Mouse (Mus musculus) heart, embryonic 14.5 days (tissue): ENCODE data around the gene Gabrr2. TPM values are rescaled to one million over a fixed set of nuclear protein-coding genes. Genes with fewer than 3 reads are reported as not detected.
"Not testable (repeated sequence)": the region's sequence is repeated elsewhere in the genome, so short reads cannot be mapped to it uniquely, and the experiment has no call there.

Experiments
- ATAC-seq: fragments of 200-750 bp; cut with Nextera tagmentation; 2 replicates; pipeline ENCODE4 v1.8.0; 2017; ENCODE audit warnings: low read depth, moderate TSS enrichment; ENCODE audit not compliant: insufficient number of reproducible peaks, insufficient read depth, low FRiP score
- H3K27ac ChIP-seq, 2 experiments: fragments of 200-500 bp in 1 of 2; fragments of 300-500 bp in 1 of 2; sonication (generic) in 1 of 2; replicated peaks in 1 of 2; 2 replicates each; pipeline ENCODE4 v1.5.1; 2012 to 2014; ENCODE audit warnings: low read depth in 2 of 2, low read length in 2 of 2, control low read depth in 1 of 2, mild to moderate bottlenecking in 1 of 2, mixed read lengths in 1 of 2; ENCODE audit not compliant: control insufficient read depth in 1 of 2, insufficient read depth in 1 of 2
- H3K27me3 ChIP-seq: fragments of 300-500 bp; sonication (generic); 2 replicates; pipeline ENCODE4 v1.6.1; 2014; ENCODE audit warnings: mild to moderate bottlenecking, low read length, control low read depth; ENCODE audit not compliant: control insufficient read depth, insufficient read depth
- H3K36me3 ChIP-seq: fragments of 300-500 bp; sonication (generic); 2 replicates; pipeline ENCODE4 v1.6.1; 2014; ENCODE audit warnings: mild to moderate bottlenecking, control low read depth, low read length, mixed read lengths; ENCODE audit not compliant: control insufficient read depth, insufficient read depth
- H3K4me1 ChIP-seq, 2 experiments: fragments of 200-500 bp in 1 of 2; fragments of 300-500 bp in 1 of 2; sonication (generic) in 1 of 2; 2 replicates each; pipeline ENCODE4 v1.6.1; 2012 to 2014; ENCODE audit warnings: low read length in 2 of 2, control low read depth in 1 of 2, mixed read lengths in 1 of 2; ENCODE audit not compliant: control insufficient read depth in 2 of 2, insufficient read depth in 2 of 2
- H3K4me2 ChIP-seq: fragments of 300-500 bp; sonication (generic); 2 replicates; pipeline ENCODE4 v1.6.1; 2014; ENCODE audit warnings: mild to moderate bottlenecking, low read length
- H3K4me3 ChIP-seq, 2 experiments: fragments of 200-500 bp in 1 of 2; fragments of 300-500 bp in 1 of 2; sonication (generic) in 1 of 2; 2 replicates each; pipeline ENCODE4 v1.5.1; 2012 to 2014; ENCODE audit warnings: low read length in 2 of 2, mild to moderate bottlenecking in 2 of 2, control low read depth in 1 of 2, low read depth in 1 of 2, moderate library complexity in 1 of 2; ENCODE audit not compliant: control insufficient read depth in 1 of 2, insufficient read depth in 1 of 2
- H3K9ac ChIP-seq: fragments of 300-500 bp; sonication (generic); 2 replicates; pipeline ENCODE4 v1.6.1; 2014; ENCODE audit warnings: mild to moderate bottlenecking, low read length
- H3K9me3 ChIP-seq: fragments of 300-500 bp; sonication (generic); 2 replicates; pipeline ENCODE4 v1.6.1; 2016; ENCODE audit warnings: low read length, control low read depth; ENCODE audit not compliant: control insufficient read depth
- WGBS: fragments of 180-500 bp; shearing (Covaris S2); extraction: QIAGEN DNeasy Blood & Tissue Kit; methylation state at CpG from one replicate; pipeline ENCODE4 v1.1.7; 2014; 5-methylcytosine and 5-hydroxymethylcytosine counted together
- polyA plus RNA-seq: library from polyadenylated mRNA; unstranded; fragments of >200 nt; fragmentation: Nextera tagmentation; extraction: Ambion mirVana; gene quantifications from 2 replicates; pipeline ENCODE4 v1.2.1, GENCODE M21; 2014

Gene Gabrr2
- polyA plus RNA-seq, 1 experiment from 2014 or later = 0.11 TPM

- no peaks in the 10 kb centered on the region for H3K36me3 ChIP-seq
- H3K27me3 ChIP-seq = no peaks in the 10 kb centered on the region
- WGBS = 87% methylated on average over 3 of the region's 3 CpGs
- H3K27ac ChIP-seq = no peak overlapping the region
- no peak overlapping the region for H3K4me3 ChIP-seq
- H3K9ac ChIP-seq = no peak overlapping the region
- no peak for ATAC-seq
- no peak overlapping the region for H3K4me2 ChIP-seq
- no peaks in the 10 kb centered on the region for H3K4me1 ChIP-seq
- H3K9me3 ChIP-seq = no peaks in the 10 kb centered on the region
These were observed 15.7 kb downstream of the Gabrr2 start for GRCm38 (mm10) chr4:33078492-33078891.

DNA sequence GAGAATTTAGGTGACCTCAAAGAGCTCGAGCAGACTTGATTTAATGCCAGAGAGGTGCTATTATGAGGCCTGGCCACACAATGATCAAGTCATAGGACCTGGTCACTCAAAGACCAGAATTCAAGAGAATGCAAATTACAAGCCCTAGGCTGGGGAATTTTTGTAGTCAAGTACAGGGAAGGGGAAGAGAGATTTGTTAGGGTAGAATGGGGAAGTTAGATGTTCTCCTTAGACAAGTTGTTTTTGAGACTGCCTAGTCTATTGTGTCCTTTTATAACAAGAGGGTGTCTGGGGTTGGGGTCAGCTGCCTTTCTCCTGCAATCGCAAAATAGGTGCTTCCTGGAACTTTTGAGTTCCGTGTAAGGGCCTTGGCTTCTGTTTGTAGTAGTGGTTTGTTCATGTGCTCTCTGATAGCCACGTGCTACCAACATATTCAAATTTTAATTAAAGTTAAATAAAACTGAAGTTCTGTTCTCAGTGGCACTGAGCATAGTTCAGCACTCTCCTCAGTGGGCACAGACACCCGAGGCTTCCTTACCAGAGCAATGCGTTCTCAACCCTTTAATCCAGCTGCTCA, 36.4 kb downstream of the Gabrr2 start:
- no peak for ATAC-seq

GRCm38 (mm10) chr4:33109720-33110458, 47.1 kb downstream of the Gabrr2 start:
- Histone ChIP-seq H3K4me2 (no peak overlapping the region), H3K36me3 (no peaks in the 10 kb centered on the region), H3K4me1 (peaks cover 0 to 3% of the 10 kb centered on the region in 2 experiments; a peak in 1 of 4 replicates), H3K9ac (no peak overlapping the region), H3K9me3 (0 out of 2 replicates have a peak, but pooled peaks cover under 1% of the 10 kb centered on the region), H3K27me3 (no peaks in the 10 kb centered on the region), H3K27ac (no peak overlapping the region), H3K4me3 (no peak overlapping the region)
- WGBS = 40% methylated on average over 14 of the region's 14 CpGs
- no peak for ATAC-seq

More for the DNA sequence above, 36.4 kb downstream of the Gabrr2 start:
- Histone ChIP-seq H3K9ac (no peak overlapping the region), H3K4me2 (no peak overlapping the region), H3K27ac (no peak overlapping the region), H3K27me3 (no peaks in the 10 kb centered on the region), H3K4me1 (no peaks in the 10 kb centered on the region), H3K36me3 (no peaks in the 10 kb centered on the region), H3K4me3 (no peak overlapping the region), H3K9me3 (no peaks in the 10 kb centered on the region)
- WGBS = 78% methylated on average over 6 of the region's 6 CpGs

GRCm38 (mm10) chr4:33110845-33111244, 48.0 kb downstream of the Gabrr2 start:
- H3K36me3 ChIP-seq = no peaks in the 10 kb centered on the region
- H3K4me2 ChIP-seq = no peak overlapping the region
- H3K9me3 ChIP-seq = peaks cover 7% of the 10 kb centered on the region; the same call in 1 of the 2 replicates
- no peak overlapping the region for H3K27ac ChIP-seq
- 84% methylated on average over 7 of the region's 7 CpGs for WGBS
- H3K9ac ChIP-seq = no peak overlapping the region
- H3K4me3 ChIP-seq = no peak overlapping the region
- ATAC-seq = no peak
- no peaks in the 10 kb centered on the region for H3K27me3 ChIP-seq
- peaks cover 0 to 3% of the 10 kb centered on the region in 2 experiments; a peak in 1 of 4 replicates for H3K4me1 ChIP-seq

DNA sequence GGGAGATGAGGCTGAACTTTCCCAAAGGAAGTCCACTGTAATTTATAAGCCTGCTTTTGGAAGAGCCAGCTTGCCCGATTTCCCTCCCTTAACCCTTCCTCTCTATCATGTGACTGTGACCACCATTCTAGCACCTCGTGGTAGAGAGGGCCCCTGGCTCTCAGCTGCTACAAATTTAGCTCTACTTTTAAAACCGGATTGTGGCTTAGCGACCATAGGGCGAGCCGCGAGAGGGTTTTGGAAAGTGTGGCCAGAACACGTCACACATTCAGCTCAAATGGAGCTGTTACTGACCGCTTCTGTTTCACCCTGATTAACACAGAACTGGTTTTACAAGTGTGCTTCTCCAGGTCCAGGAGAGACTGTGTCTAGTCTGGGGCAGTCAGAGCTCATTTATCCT, 48.6 kb downstream of the Gabrr2 start:
- peaks cover 7% of the 10 kb centered on the region; the same call in 1 of the 2 replicates for H3K9me3 ChIP-seq
- no peaks in the 10 kb centered on the region for H3K36me3 ChIP-seq
- H3K9ac ChIP-seq = no peak overlapping the region
- H3K27me3 ChIP-seq = no peaks in the 10 kb centered on the region
- no peak overlapping the region for H3K4me2 ChIP-seq
- no peak overlapping the region for H3K4me3 ChIP-seq
- H3K4me1 ChIP-seq = peaks cover 0 to 3% of the 10 kb centered on the region in 2 experiments; a peak in 1 of 4 replicates
- no peak overlapping the region for H3K27ac ChIP-seq
- WGBS = 73% methylated on average over 9 of the region's 9 CpGs
- ATAC-seq = no peak

DNA sequence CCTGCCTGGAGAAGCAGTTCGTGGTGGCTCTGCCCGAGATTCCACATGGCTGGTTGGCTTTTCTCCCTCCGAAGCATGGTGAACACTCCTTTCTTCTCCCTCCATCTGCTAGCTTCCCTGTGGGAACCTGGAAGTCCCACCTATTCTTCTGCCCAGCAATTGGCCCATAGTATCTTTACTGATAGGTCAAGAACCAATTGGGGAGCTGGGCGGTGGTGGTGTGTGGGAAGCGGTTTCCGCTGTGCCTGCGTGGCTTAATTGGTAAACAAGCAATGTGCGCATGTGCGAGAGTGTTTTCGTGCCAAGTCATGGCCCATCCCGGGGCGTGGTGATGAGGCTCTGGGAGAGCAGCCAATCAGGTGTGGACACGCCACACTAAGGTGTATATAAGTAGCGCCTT, 50.1 kb downstream of the Gabrr2 start:
- 94% methylated on average over 9 of the region's 14 CpGs for WGBS
- H3K9me3 ChIP-seq, ATAC-seq, H3K27me3 ChIP-seq, H3K4me1 ChIP-seq, H3K4me2 ChIP-seq, H3K9ac ChIP-seq, H3K4me3 ChIP-seq, H3K27ac ChIP-seq, H3K36me3 ChIP-seq: not testable (repeated sequence)

- not testable (repeated sequence) for H3K9ac ChIP-seq, H3K27ac ChIP-seq, ATAC-seq, H3K27me3 ChIP-seq, H3K4me1 ChIP-seq, H3K36me3 ChIP-seq, H3K4me2 ChIP-seq, H3K9me3 ChIP-seq, H3K4me3 ChIP-seq
- WGBS = 3% methylated on average over 3 of the region's 3 CpGs
These were observed 56.3 kb downstream of the Gabrr2 start for GRCm38 (mm10) chr4:33119118-33119517.
